Mouse (Mus musculus): Measurements from ENCODE around the gene Hdac4.

Hdac4 gene

DNA sequence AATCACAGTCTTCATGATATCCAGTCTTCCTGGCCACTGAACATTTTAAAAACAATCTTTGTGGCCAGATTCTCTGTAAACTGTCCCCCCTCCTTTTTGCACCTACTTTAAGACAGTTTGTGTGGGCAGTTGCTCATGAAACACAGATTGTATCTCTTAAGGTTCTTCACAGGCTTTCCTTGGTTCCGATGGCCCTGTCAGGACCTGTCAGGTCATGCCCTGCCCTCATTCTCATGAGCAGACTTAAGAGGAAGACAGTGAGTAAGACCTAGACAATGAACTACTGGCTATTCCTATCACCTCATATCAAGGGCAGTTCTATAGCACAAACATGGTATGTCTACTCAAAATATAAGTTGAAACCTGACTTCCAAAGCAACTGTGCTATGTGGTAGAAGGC is 135.9 kb downstream of the Hdac4 start:
- no peak for DNase-seq (ENCODE audit: low spot score)

DNA sequence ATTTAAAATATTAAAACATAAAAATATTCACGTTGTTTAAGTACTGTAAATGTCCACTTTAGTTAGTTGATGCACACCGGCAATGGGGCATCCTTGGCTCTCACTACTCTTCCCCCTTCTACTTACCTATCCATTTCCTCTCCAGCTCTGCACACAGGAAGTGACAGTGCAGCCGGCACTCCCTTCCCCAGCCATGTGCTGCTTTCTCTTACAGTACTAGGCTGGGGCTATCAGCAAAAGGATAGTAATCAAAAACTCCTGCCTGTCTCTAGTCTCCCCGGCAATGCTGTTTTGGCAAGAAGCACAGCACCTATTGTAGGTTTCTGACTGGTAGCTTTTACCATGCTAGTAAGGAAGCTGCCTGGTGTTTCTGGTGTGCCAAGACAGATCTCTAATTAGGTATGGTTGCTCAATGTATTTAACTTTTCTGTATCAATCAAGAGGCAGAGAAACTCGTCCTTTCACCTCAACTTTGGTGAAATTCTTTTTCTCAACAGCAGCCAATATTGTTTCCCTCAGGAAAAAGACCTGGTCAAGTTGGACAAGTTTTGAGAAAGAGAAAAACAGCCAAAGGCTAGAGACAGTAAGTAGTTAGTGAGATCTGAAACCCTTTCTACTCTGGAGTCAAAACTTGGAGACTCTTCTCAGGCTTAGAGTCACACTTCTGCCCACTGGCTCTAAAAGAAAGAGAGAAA is 136.6 kb downstream of the Hdac4 start:
- no peak for DNase-seq (ENCODE audit: low spot score)

DNA sequence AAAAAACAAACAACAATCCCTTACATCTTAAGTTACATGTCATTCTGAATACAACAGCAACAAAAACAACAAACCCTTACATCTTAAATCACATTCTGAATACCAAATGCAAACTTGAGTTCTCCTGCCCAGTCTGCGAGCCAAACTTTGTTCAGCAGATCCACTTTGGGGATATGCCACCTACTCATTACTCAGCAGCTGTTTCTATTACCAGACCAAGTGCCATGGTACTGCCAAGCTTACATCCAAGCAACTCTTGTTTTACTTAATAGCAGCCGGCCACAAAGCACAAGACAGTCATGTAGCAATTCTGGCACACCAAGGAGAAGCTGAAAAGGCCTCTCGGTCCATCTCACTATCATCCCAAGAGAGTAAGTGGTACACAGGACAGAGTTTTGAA is 138.4 kb downstream of the Hdac4 start:
- no peak for DNase-seq (ENCODE audit: low spot score)

DNA sequence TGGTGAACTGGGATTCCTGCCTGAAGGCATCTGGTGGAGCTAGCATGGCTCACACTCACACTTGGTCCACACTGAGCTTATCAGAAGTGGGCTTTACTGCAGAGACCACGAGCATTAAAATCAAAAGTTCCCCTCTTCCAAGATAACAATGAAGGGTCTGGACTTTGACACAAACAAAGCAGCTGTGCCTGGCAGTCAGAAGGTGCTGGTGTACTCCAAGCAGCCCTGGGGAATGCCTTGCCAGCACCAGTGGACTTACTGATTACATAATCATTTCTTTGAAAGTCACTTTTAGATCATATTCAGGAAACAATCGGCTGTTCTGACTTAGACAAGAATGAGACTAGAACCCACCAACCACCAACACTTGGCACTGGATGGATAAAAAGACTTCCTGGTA is 140.3 kb downstream of the Hdac4 start:
- no peak for DNase-seq (ENCODE audit: low spot score)

DNA sequence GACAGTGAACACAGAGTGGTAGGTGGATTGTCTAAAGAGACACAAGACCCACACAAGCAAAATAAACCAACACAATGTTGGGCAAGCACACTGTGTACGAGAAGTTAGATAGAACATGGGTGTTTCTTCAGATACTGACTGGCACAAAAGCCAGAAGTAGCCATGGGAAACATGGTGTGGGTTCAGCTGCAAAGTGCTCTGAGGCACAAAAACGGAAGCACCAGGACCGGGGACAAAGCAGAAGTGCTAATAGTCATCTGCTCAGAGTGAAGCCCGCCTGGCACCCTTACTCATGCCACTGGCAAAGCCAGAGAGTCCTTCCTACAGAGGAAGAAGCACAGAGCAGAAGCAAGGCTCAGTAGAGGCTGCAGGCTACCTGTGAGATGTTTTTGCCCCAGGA is 143.3 kb downstream of the Hdac4 start:
- no peak for DNase-seq (ENCODE audit: low spot score)

- DNase-seq (ENCODE audit: low spot score), result no peak
These were observed 143.9 kb downstream of the Hdac4 start for GRCm38 (mm10) chr1:92051489-92052062.

- DNase-seq (ENCODE audit: low spot score), result no peak
These were observed 144.5 kb downstream of the Hdac4 start for GRCm38 (mm10) chr1:92050992-92051391.

- no peak for DNase-seq (ENCODE audit: low spot score)
These were observed 144.9 kb downstream of the Hdac4 start for GRCm38 (mm10) chr1:92050566-92050965.

GRCm38 (mm10) chr1:92048415-92049354 is 146.8 kb downstream of the Hdac4 start:
- DNase-seq (ENCODE audit: low spot score), result no peak

DNA sequence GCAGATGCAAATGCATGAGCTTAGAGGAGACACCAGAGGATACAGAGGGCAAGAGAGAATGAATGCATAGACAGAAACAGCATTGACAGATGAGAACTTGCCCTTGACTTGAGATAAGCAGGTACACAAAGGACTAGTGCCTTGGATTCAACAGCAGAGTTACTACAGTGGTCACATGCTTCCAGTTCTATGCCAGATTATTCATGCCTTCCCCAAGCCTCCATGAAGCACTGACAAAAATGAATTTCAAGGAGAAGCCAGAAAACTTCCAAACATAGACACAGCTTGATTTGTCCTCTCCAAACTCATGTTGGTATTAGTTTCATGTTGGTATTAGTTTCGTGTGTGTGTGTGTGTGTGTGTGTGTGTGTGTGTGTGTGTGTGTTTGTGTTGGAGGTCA is 149.8 kb downstream of the Hdac4 start:
- no peak for DNase-seq (ENCODE audit: low spot score)

DNA sequence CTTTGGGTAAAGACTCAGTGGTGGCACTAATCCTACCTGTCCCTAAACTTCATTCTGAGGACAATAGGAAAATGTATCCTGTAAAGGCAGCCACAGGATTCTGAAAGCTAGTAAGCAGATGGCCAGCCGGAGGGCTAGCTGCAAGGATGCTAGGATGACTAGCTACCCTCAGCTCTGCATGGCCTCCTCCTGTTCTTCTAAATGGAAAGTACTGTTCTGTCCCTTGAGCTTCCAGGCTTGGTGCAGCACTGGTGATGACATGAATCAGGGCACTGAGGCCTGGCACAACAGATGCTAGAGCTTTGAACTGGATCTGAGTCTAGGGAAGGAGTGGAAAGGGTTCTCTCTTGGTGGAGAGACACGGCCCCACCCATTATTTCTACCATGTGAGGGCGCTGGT is 150.6 kb downstream of the Hdac4 start:
- DNase-seq (ENCODE audit: low spot score), result no peak

- no peak for DNase-seq (ENCODE audit: low spot score)
These were observed 151.5 kb downstream of the Hdac4 start for GRCm38 (mm10) chr1:92043989-92044388.

- no peak for DNase-seq (ENCODE audit: low spot score)
These were observed 153.4 kb downstream of the Hdac4 start for GRCm38 (mm10) chr1:92042126-92042525.

GRCm38 (mm10) chr1:92041290-92041689 is 154.2 kb downstream of the Hdac4 start:
- no peak for DNase-seq (ENCODE audit: low spot score)

GRCm38 (mm10) chr1:92038714-92039113 is 156.8 kb downstream of the Hdac4 start:
- DNase-seq (ENCODE audit: low spot score), result no peak

DNA sequence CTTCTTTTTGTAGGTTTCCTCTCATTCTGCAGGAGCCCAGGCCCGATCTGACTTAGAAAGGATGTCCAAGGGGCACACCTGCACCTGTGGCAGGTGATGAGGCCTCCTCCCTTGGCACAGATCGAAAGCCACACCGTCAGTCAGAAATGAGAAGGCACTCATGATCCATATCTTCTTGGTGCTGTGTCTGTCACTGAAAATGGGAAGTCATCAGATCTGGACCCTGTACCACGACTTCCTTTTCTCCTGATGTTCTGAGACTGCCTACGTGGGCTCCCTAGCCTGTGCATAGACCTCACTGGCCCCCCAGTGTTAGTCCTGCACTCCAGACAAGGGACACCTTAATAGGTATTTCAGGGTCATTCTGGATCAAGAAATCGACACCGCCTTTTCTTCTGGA is 158.5 kb downstream of the Hdac4 start:
- no peak for DNase-seq (ENCODE audit: low spot score)

DNA sequence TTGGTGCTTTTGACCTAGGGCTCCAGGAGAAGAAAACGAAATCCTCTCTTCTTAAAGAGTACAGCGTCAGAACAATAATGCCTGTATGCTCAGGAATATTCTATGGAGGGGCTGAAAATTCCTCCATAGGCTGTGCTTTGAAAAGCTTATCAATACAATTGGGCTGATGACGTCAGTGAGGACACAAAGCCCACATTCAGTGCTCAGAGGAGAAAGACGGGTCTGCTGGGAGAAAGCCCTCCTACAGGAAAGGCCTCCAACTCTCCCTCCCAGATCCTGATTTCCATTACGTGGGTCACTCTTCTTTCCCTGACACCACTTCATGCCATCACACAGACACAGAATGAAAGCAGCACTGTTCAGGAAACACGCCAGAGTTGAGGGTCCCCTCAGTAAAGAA is 159.7 kb downstream of the Hdac4 start:
- no peak for DNase-seq (ENCODE audit: low spot score)

DNA sequence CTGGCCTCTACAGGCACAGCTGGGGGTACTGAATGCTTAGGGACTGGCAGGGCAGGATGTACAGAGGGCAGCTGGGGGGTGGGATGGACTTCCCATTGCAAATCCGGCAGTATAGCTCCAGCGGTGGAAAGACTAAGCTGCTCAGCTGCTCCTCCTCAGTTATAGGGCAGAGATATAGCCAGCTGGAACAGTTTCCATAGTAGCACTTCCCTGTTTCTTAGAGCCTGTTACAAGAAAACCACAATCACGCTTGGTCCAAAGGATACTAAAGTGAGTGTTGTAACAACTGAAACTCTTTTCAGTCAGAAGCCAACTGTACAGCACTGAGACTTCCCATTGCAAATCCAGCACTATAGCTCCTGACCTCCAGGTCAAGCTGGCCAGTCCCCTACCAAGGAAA is 161.3 kb downstream of the Hdac4 start:
- no peak for DNase-seq (ENCODE audit: low spot score)

GRCm38 (mm10) chr1:92033463-92033862 is 162.0 kb downstream of the Hdac4 start:
- DNase-seq (ENCODE audit: low spot score), result no peak

GRCm38 (mm10) chr1:92030541-92030940 is 165.0 kb downstream of the Hdac4 start:
- no peak for DNase-seq (ENCODE audit: low spot score)

GRCm38 (mm10) chr1:92028158-92028557 is 167.3 kb downstream of the Hdac4 start:
- DNase-seq (ENCODE audit: low spot score), result no peak

DNA sequence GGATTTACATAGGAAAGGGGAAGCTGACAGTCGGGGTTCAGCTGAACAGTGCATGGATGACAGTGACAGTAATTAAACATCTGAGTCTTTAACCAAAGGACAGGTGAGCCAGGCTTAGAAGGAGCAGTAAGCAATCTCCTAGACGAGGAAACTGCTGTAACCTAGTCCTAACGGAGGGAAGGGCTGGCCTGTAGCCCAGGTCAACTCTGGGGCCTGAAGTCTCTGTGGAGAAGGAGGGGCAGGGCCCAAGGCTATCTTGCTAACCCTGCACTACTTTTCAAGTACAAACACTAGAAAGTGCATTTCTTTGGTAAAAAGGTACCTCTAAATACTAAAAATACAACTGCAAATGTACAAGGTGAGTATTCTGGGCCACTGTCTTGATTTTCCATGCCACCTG is 169.1 kb downstream of the Hdac4 start:
- DNase-seq (ENCODE audit: low spot score), result no peak

- DNase-seq (ENCODE audit: low spot score), result no peak
These were observed 171.6 kb downstream of the Hdac4 start for GRCm38 (mm10) chr1:92023906-92024305.

Data from layer of hippocampus, adult 9-10 months (tissue).